Mouse (Mus musculus) limb, embryonic 15.5 days (tissue): Measurements from ENCODE around the gene Cmah. TPM values are rescaled to one million over a fixed set of nuclear protein-coding genes. Genes with fewer than 3 reads are reported as not detected.

Experiments
- ATAC-seq: fragments of 200-750 bp; cut with Nextera tagmentation; 2 replicates; pipeline ENCODE4 v1.8.0; 2017; ENCODE audit warnings: low read depth, moderate TSS enrichment; ENCODE audit not compliant: insufficient number of reproducible peaks, low FRiP score, low TSS enrichment
- H3K27ac ChIP-seq: fragments of 300-500 bp; sonication (generic); 2 replicates; pipeline ENCODE4 v1.5.1; 2015; ENCODE audit warnings: moderate library complexity, mild to moderate bottlenecking, inconsistent platforms
- H3K27me3 ChIP-seq: fragments of 300-500 bp; sonication (generic); 2 replicates; pipeline ENCODE4 v1.6.1; 2015; ENCODE audit warnings: inconsistent platforms
- H3K36me3 ChIP-seq: fragments of 300-500 bp; sonication (generic); 2 replicates; pipeline ENCODE4 v1.6.1; 2015; ENCODE audit warnings: inconsistent platforms
- H3K4me1 ChIP-seq: fragments of 300-500 bp; sonication (generic); 2 replicates; pipeline ENCODE4 v1.6.1; 2015; ENCODE audit warnings: inconsistent platforms
- H3K4me2 ChIP-seq: fragments of 300-500 bp; sonication (generic); 2 replicates; pipeline ENCODE4 v1.6.1; 2015; ENCODE audit warnings: mild to moderate bottlenecking, inconsistent platforms
- H3K4me3 ChIP-seq: fragments of 300-500 bp; sonication (generic); 2 replicates; pipeline ENCODE4 v1.5.1; 2015; ENCODE audit warnings: mild to moderate bottlenecking, inconsistent platforms
- H3K9ac ChIP-seq: fragments of 300-500 bp; sonication (generic); 2 replicates; pipeline ENCODE4 v1.6.1; 2015; ENCODE audit warnings: inconsistent platforms
- H3K9me3 ChIP-seq: fragments of 300-500 bp; sonication (generic); 2 replicates; pipeline ENCODE4 v1.6.1; 2016; ENCODE audit warnings: inconsistent platforms
- WGBS: fragments of 180-500 bp; shearing (Covaris S2); methylation state at CpG from one replicate; pipeline ENCODE4 v1.1.7; 2015; 5-methylcytosine and 5-hydroxymethylcytosine counted together
- polyA plus RNA-seq: library from polyadenylated mRNA; unstranded; fragments of >200 nt; fragmentation: Nextera tagmentation; extraction: Ambion mirVana; gene quantifications from 2 replicates; pipeline ENCODE4 v1.2.1, GENCODE M21; 2015

Gene Cmah
- polyA plus RNA-seq, 1 experiment from 2014 or later = 0.63 TPM

GRCm38 (mm10) chr13:24321313-24321712 lies 5.9 kb upstream of the Cmah start:
- 69% methylated on average over 6 of the region's 6 CpGs for WGBS

GRCm38 (mm10) chr13:24328036-24328817 lies 1.0 kb downstream of the Cmah start:
- no peak overlapping the region for H3K27ac ChIP-seq
- ATAC-seq = no peak
- 74% methylated on average over 9 of the region's 9 CpGs for WGBS

More at GRCm38 (mm10) chr13:24321313-24321712, 5.9 kb upstream of the Cmah start:
- no peak overlapping the region for H3K27ac ChIP-seq
- no peaks in the 10 kb centered on the region for H3K27me3 ChIP-seq
- no peak overlapping the region for H3K4me3 ChIP-seq
- H3K9ac ChIP-seq = no peak overlapping the region
- no peak overlapping the region for H3K4me2 ChIP-seq
- no peaks in the 10 kb centered on the region for H3K9me3 ChIP-seq
- no peak for ATAC-seq
- H3K4me1 ChIP-seq = no peaks in the 10 kb centered on the region
- H3K36me3 ChIP-seq = no peaks in the 10 kb centered on the region

GRCm38 (mm10) chr13:24330128-24330527 lies 2.9 kb downstream of the Cmah start:
- ATAC-seq = no peak
- WGBS = 62% methylated on average over 4 of the region's 4 CpGs
- no peak overlapping the region for H3K4me2 ChIP-seq
- no peaks in the 10 kb centered on the region for H3K27me3 ChIP-seq
- H3K27ac ChIP-seq = no peak overlapping the region
- H3K36me3 ChIP-seq = no peaks in the 10 kb centered on the region
- H3K4me1 ChIP-seq = no peaks in the 10 kb centered on the region
- H3K9ac ChIP-seq = no peak overlapping the region
- H3K9me3 ChIP-seq = no peaks in the 10 kb centered on the region
- no peak overlapping the region for H3K4me3 ChIP-seq

More at GRCm38 (mm10) chr13:24328036-24328817, 1.0 kb downstream of the Cmah start:
- H3K36me3 ChIP-seq = no peaks in the 10 kb centered on the region
- H3K27me3 ChIP-seq = no peaks in the 10 kb centered on the region
- no peaks in the 10 kb centered on the region for H3K9me3 ChIP-seq
- H3K4me2 ChIP-seq = no peak overlapping the region
- no peak overlapping the region for H3K9ac ChIP-seq
- no peaks in the 10 kb centered on the region for H3K4me1 ChIP-seq
- no peak overlapping the region for H3K4me3 ChIP-seq

GRCm38 (mm10) chr13:24330836-24331523 lies 3.8 kb downstream of the Cmah start:
- no peak overlapping the region for H3K27ac ChIP-seq
- H3K36me3 ChIP-seq = no peaks in the 10 kb centered on the region
- no peak overlapping the region for H3K4me3 ChIP-seq
- H3K9me3 ChIP-seq = no peaks in the 10 kb centered on the region
- no peak overlapping the region for H3K4me2 ChIP-seq
- 71% methylated on average over 7 of the region's 7 CpGs for WGBS
- H3K9ac ChIP-seq = no peak overlapping the region
- no peak for ATAC-seq
- no peaks in the 10 kb centered on the region for H3K4me1 ChIP-seq
- no peaks in the 10 kb centered on the region for H3K27me3 ChIP-seq

GRCm38 (mm10) chr13:24332537-24332936 lies 5.3 kb downstream of the Cmah start:
- no peak overlapping the region for H3K9ac ChIP-seq

GRCm38 (mm10) chr13:24336818-24337217 lies 9.6 kb downstream of the Cmah start:
- WGBS = 76% methylated on average over 4 of the region's 4 CpGs
- Histone ChIP-seq H3K4me3 (no peak overlapping the region), H3K4me1 (peaks cover 5% of the 10 kb centered on the region), H3K4me2 (no peak overlapping the region), H3K36me3 (no peaks in the 10 kb centered on the region), H3K27me3 (no peaks in the 10 kb centered on the region), H3K9ac (no peak overlapping the region), H3K9me3 (no peaks in the 10 kb centered on the region), H3K27ac (no peak overlapping the region)
- no peak for ATAC-seq

More at GRCm38 (mm10) chr13:24332537-24332936, 5.3 kb downstream of the Cmah start:
- Histone ChIP-seq H3K9me3 (no peaks in the 10 kb centered on the region), H3K27ac (no peak overlapping the region), H3K4me2 (no peak overlapping the region), H3K36me3 (no peaks in the 10 kb centered on the region), H3K27me3 (no peaks in the 10 kb centered on the region), H3K4me1 (no peaks in the 10 kb centered on the region), H3K4me3 (no peak overlapping the region)
- no peak for ATAC-seq
- WGBS = 19% methylated on average over 3 of the region's 3 CpGs

- Histone ChIP-seq H3K9me3 (no peaks in the 10 kb centered on the region), H3K27ac (no peak overlapping the region), H3K9ac (no peak overlapping the region), H3K4me3 (no peak overlapping the region), H3K4me1 (peaks cover 5% of the 10 kb centered on the region), H3K4me2 (no peak overlapping the region), H3K27me3 (no peaks in the 10 kb centered on the region), H3K36me3 (no peaks in the 10 kb centered on the region)
- no peak for ATAC-seq
- WGBS = 52% methylated on average over 3 of the region's 3 CpGs
These were observed 10.7 kb downstream of the Cmah start for GRCm38 (mm10) chr13:24337874-24338273.

- H3K4me2 ChIP-seq = no peak overlapping the region
- no peak overlapping the region for H3K9ac ChIP-seq
- H3K4me1 ChIP-seq = peaks cover 5% of the 10 kb centered on the region
- WGBS = 50% methylated on average over 4 of the region's 4 CpGs
- no peaks in the 10 kb centered on the region for H3K9me3 ChIP-seq
- ATAC-seq = no peak
- no peak overlapping the region for H3K4me3 ChIP-seq
- H3K36me3 ChIP-seq = no peaks in the 10 kb centered on the region
- H3K27me3 ChIP-seq = no peaks in the 10 kb centered on the region
- no peak overlapping the region for H3K27ac ChIP-seq
These were observed 11.2 kb downstream of the Cmah start for GRCm38 (mm10) chr13:24338343-24338861.

- H3K4me2 ChIP-seq = no peak overlapping the region
- H3K4me3 ChIP-seq = no peak overlapping the region
- no peaks in the 10 kb centered on the region for H3K27me3 ChIP-seq
- H3K9ac ChIP-seq = no peak overlapping the region
- peaks cover 5% of the 10 kb centered on the region for H3K4me1 ChIP-seq
- H3K27ac ChIP-seq = no peak overlapping the region
- no peaks in the 10 kb centered on the region for H3K9me3 ChIP-seq
- ATAC-seq = no peak
- no peaks in the 10 kb centered on the region for H3K36me3 ChIP-seq
These were observed 12.7 kb downstream of the Cmah start for GRCm38 (mm10) chr13:24339907-24340306.

- Histone ChIP-seq H3K27ac (no peak overlapping the region), H3K36me3 (no peaks in the 10 kb centered on the region), H3K4me2 (no peak overlapping the region), H3K4me3 (no peak overlapping the region), H3K9me3 (no peaks in the 10 kb centered on the region), H3K4me1 (peaks cover 5% of the 10 kb centered on the region), H3K9ac (no peak overlapping the region), H3K27me3 (no peaks in the 10 kb centered on the region)
- no peak for ATAC-seq
- 91% methylated on average over 6 of the region's 6 CpGs for whole genome bisulfite sequencing
These were observed 13.3 kb downstream of the Cmah start for GRCm38 (mm10) chr13:24340462-24340861.

- no peak overlapping the region; the same call in 1 of the 2 replicates for H3K27ac ChIP-seq
- WGBS = 66% methylated on average over 4 of the region's 4 CpGs
- peaks cover 5% of the 10 kb centered on the region for H3K4me1 ChIP-seq
- H3K9me3 ChIP-seq = no peaks in the 10 kb centered on the region
- no peak overlapping the region for H3K9ac ChIP-seq
- H3K27me3 ChIP-seq = no peaks in the 10 kb centered on the region
- ATAC-seq = peak; percentile 44; the same call in 1 of the 2 replicates
- no peak overlapping the region for H3K4me3 ChIP-seq
- H3K4me2 ChIP-seq = no peak overlapping the region
- H3K36me3 ChIP-seq = no peaks in the 10 kb centered on the region
These were observed 14.9 kb downstream of the Cmah start for GRCm38 (mm10) chr13:24342091-24342490.

- Histone ChIP-seq H3K4me1 (no peaks in the 10 kb centered on the region), H3K4me2 (no peak overlapping the region), H3K36me3 (no peaks in the 10 kb centered on the region), H3K4me3 (no peak overlapping the region), H3K9ac (no peak overlapping the region), H3K9me3 (no peaks in the 10 kb centered on the region), H3K27me3 (no peaks in the 10 kb centered on the region), H3K27ac (no peak overlapping the region)
- no peak for ATAC-seq
- 95% methylated on average over 5 of the region's 5 CpGs for WGBS
These were observed 25.8 kb downstream of the Cmah start for GRCm38 (mm10) chr13:24353004-24353403.
